Mouse (Mus musculus): ENCODE results near the gene Ghr. TPM values are rescaled to one million over a fixed set of nuclear protein-coding genes. Genes with fewer than 3 reads are reported as not detected.

Ghr gene
- polyA plus RNA-seq, 1 experiment from 2014 or later: 8.1 TPM

GRCm38 (mm10) chr15:3507329-3507728 is 76.0 kb downstream of the Ghr start:
- 88% methylated on average over 2 of the region's 2 CpGs for WGBS
- DNase-seq (ENCODE audit: low spot score) (no peak), ATAC-seq (replicated peaks; ENCODE audit: low FRiP score) (no peak)
- H3K4me3 ChIP-seq (ENCODE audit: low read depth, low read length): no peak overlapping the region
- no peak overlapping the region for H3K27ac ChIP-seq (ENCODE audit: low read depth, low read length)
- no peak overlapping the region for H3K9ac ChIP-seq (ENCODE audit: low read length)
- H3K4me2 ChIP-seq (ENCODE audit: low read depth, low read length, severe bottlenecking): no peak overlapping the region
- no peaks in the 10 kb centered on the region for H3K27me3 ChIP-seq (ENCODE audit: control insufficient read depth, insufficient read depth, low read length)
- no peaks in the 10 kb centered on the region for H3K4me1 ChIP-seq (replicated peaks; ENCODE audit: control insufficient read depth, insufficient read depth, low read length)
- no peaks in the 10 kb centered on the region for H3K9me3 ChIP-seq (ENCODE audit: control insufficient read depth, low read length)
- no peaks in the 10 kb centered on the region for H3K36me3 ChIP-seq (ENCODE audit: control insufficient read depth, insufficient read depth, low read length)

GRCm38 (mm10) chr15:3504700-3505099 is 78.6 kb downstream of the Ghr start:
- no peaks in the 10 kb centered on the region for H3K4me1 ChIP-seq (replicated peaks; ENCODE audit: control insufficient read depth, insufficient read depth, low read length)
- WGBS: 89% methylated on average over 5 of the region's 5 CpGs

GRCm38 (mm10) chr15:3501683-3502082 is 81.6 kb downstream of the Ghr start:
- H3K27me3 ChIP-seq (ENCODE audit: control insufficient read depth, insufficient read depth, low read length): no peaks in the 10 kb centered on the region
- no peak overlapping the region for H3K9ac ChIP-seq (ENCODE audit: low read length)
- no peaks in the 10 kb centered on the region for H3K4me1 ChIP-seq (replicated peaks; ENCODE audit: control insufficient read depth, insufficient read depth, low read length)
- H3K27ac ChIP-seq (ENCODE audit: low read depth, low read length): no peak overlapping the region
- no peak overlapping the region for H3K4me3 ChIP-seq (ENCODE audit: low read depth, low read length)
- DNase-seq (ENCODE audit: low spot score): no peak
- H3K4me2 ChIP-seq (ENCODE audit: low read depth, low read length, severe bottlenecking): no peak overlapping the region
- 86% methylated on average over 3 of the region's 3 CpGs for whole genome bisulfite sequencing
- H3K9me3 ChIP-seq (ENCODE audit: control insufficient read depth, low read length): no peaks in the 10 kb centered on the region
- no peaks in the 10 kb centered on the region for H3K36me3 ChIP-seq (ENCODE audit: control insufficient read depth, insufficient read depth, low read length)
- no peak for ATAC-seq (replicated peaks; ENCODE audit: low FRiP score)

More at GRCm38 (mm10) chr15:3504700-3505099, 78.6 kb downstream of the Ghr start:
- DNase-seq (ENCODE audit: low spot score) (no peak), ATAC-seq (replicated peaks; ENCODE audit: low FRiP score) (no peak)
- Histone ChIP-seq H3K27me3 (ENCODE audit: control insufficient read depth, insufficient read depth, low read length) (no peaks in the 10 kb centered on the region), H3K36me3 (ENCODE audit: control insufficient read depth, insufficient read depth, low read length) (no peaks in the 10 kb centered on the region), H3K27ac (ENCODE audit: low read depth, low read length) (no peak overlapping the region), H3K9ac (ENCODE audit: low read length) (no peak overlapping the region), H3K4me3 (ENCODE audit: low read depth, low read length) (no peak overlapping the region), H3K4me2 (ENCODE audit: low read depth, low read length, severe bottlenecking) (no peak overlapping the region), H3K9me3 (ENCODE audit: control insufficient read depth, low read length) (no peaks in the 10 kb centered on the region)

- 100% methylated on average over 1 of the region's 1 CpGs for WGBS
- no peak overlapping the region for H3K27ac ChIP-seq (ENCODE audit: low read depth, low read length)
- H3K9me3 ChIP-seq (ENCODE audit: control insufficient read depth, low read length): no peaks in the 10 kb centered on the region
- DNase-seq (ENCODE audit: low spot score): no peak
- no peaks in the 10 kb centered on the region for H3K27me3 ChIP-seq (ENCODE audit: control insufficient read depth, insufficient read depth, low read length)
- H3K36me3 ChIP-seq (ENCODE audit: control insufficient read depth, insufficient read depth, low read length): no peaks in the 10 kb centered on the region
- no peak overlapping the region for H3K4me2 ChIP-seq (ENCODE audit: low read depth, low read length, severe bottlenecking)
- H3K4me3 ChIP-seq (ENCODE audit: low read depth, low read length): no peak overlapping the region
- H3K4me1 ChIP-seq (replicated peaks; ENCODE audit: control insufficient read depth, insufficient read depth, low read length): no peaks in the 10 kb centered on the region
- ATAC-seq (replicated peaks; ENCODE audit: low FRiP score): no peak
- H3K9ac ChIP-seq (ENCODE audit: low read length): no peak overlapping the region
Observed at GRCm38 (mm10) chr15:3499020-3499419, 84.3 kb downstream of the Ghr start.

- Histone ChIP-seq H3K4me2 (ENCODE audit: low read depth, low read length, severe bottlenecking) (no peak overlapping the region), H3K36me3 (ENCODE audit: control insufficient read depth, insufficient read depth, low read length) (no peaks in the 10 kb centered on the region), H3K27ac (ENCODE audit: low read depth, low read length) (no peak overlapping the region), H3K9ac (ENCODE audit: low read length) (no peak overlapping the region), H3K4me1 (replicated peaks; ENCODE audit: control insufficient read depth, insufficient read depth, low read length) (no peaks in the 10 kb centered on the region), H3K9me3 (ENCODE audit: control insufficient read depth, low read length) (no peaks in the 10 kb centered on the region), H3K27me3 (ENCODE audit: control insufficient read depth, insufficient read depth, low read length) (no peaks in the 10 kb centered on the region), H3K4me3 (ENCODE audit: low read depth, low read length) (no peak overlapping the region)
- no peak for DNase-seq (ENCODE audit: low spot score)
- ATAC-seq (replicated peaks; ENCODE audit: low FRiP score): no peak
- 74% methylated on average over 9 of the region's 9 CpGs for whole genome bisulfite sequencing
Observed at GRCm38 (mm10) chr15:3497946-3498580, 85.2 kb downstream of the Ghr start.

- Histone ChIP-seq H3K9me3 (ENCODE audit: control insufficient read depth, low read length) (no peaks in the 10 kb centered on the region), H3K27ac (ENCODE audit: low read depth, low read length) (no peak overlapping the region), H3K4me3 (ENCODE audit: low read depth, low read length) (no peak overlapping the region), H3K4me2 (ENCODE audit: low read depth, low read length, severe bottlenecking) (no peak overlapping the region), H3K4me1 (replicated peaks; ENCODE audit: control insufficient read depth, insufficient read depth, low read length) (no peaks in the 10 kb centered on the region), H3K27me3 (ENCODE audit: control insufficient read depth, insufficient read depth, low read length) (no peaks in the 10 kb centered on the region), H3K9ac (ENCODE audit: low read length) (no peak overlapping the region), H3K36me3 (ENCODE audit: control insufficient read depth, insufficient read depth, low read length) (no peaks in the 10 kb centered on the region)
- ATAC-seq (replicated peaks; ENCODE audit: low FRiP score) (no peak), DNase-seq (ENCODE audit: low spot score) (no peak)
- 92% methylated on average over 3 of the region's 3 CpGs for WGBS
Observed at GRCm38 (mm10) chr15:3490868-3491267, 92.4 kb downstream of the Ghr start.

GRCm38 (mm10) chr15:3490011-3490410 is 93.3 kb downstream of the Ghr start:
- Histone ChIP-seq H3K4me1 (replicated peaks; ENCODE audit: control insufficient read depth, insufficient read depth, low read length) (no peaks in the 10 kb centered on the region), H3K9me3 (ENCODE audit: control insufficient read depth, low read length) (no peaks in the 10 kb centered on the region), H3K4me3 (ENCODE audit: low read depth, low read length) (no peak overlapping the region), H3K4me2 (ENCODE audit: low read depth, low read length, severe bottlenecking) (no peak overlapping the region), H3K36me3 (ENCODE audit: control insufficient read depth, insufficient read depth, low read length) (no peaks in the 10 kb centered on the region), H3K9ac (ENCODE audit: low read length) (no peak overlapping the region), H3K27ac (ENCODE audit: low read depth, low read length) (no peak overlapping the region), H3K27me3 (ENCODE audit: control insufficient read depth, insufficient read depth, low read length) (no peaks in the 10 kb centered on the region)
- ATAC-seq (replicated peaks; ENCODE audit: low FRiP score) (no peak), DNase-seq (ENCODE audit: low spot score) (no peak)
- WGBS: 92% methylated on average over 2 of the region's 2 CpGs

- DNase-seq (ENCODE audit: low spot score) (no peak), ATAC-seq (replicated peaks; ENCODE audit: low FRiP score) (no peak)
- H3K4me3 ChIP-seq (ENCODE audit: low read depth, low read length): no peak overlapping the region
- no peaks in the 10 kb centered on the region for H3K27me3 ChIP-seq (ENCODE audit: control insufficient read depth, insufficient read depth, low read length)
- H3K9ac ChIP-seq (ENCODE audit: low read length): no peak overlapping the region
- no peaks in the 10 kb centered on the region for H3K36me3 ChIP-seq (ENCODE audit: control insufficient read depth, insufficient read depth, low read length)
- no peak overlapping the region for H3K4me2 ChIP-seq (ENCODE audit: low read depth, low read length, severe bottlenecking)
- H3K27ac ChIP-seq (ENCODE audit: low read depth, low read length): no peak overlapping the region
- H3K9me3 ChIP-seq (ENCODE audit: control insufficient read depth, low read length): no peaks in the 10 kb centered on the region
- H3K4me1 ChIP-seq (replicated peaks; ENCODE audit: control insufficient read depth, insufficient read depth, low read length): no peaks in the 10 kb centered on the region
Observed at GRCm38 (mm10) chr15:3489180-3489579, 94.1 kb downstream of the Ghr start.

GRCm38 (mm10) chr15:3488601-3489000 is 94.7 kb downstream of the Ghr start:
- ATAC-seq (replicated peaks; ENCODE audit: low FRiP score): no peak
- H3K36me3 ChIP-seq (ENCODE audit: control insufficient read depth, insufficient read depth, low read length): no peaks in the 10 kb centered on the region
- H3K4me2 ChIP-seq (ENCODE audit: low read depth, low read length, severe bottlenecking): no peak overlapping the region
- WGBS: 85% methylated on average over 3 of the region's 3 CpGs
- no peak overlapping the region for H3K9ac ChIP-seq (ENCODE audit: low read length)
- no peaks in the 10 kb centered on the region for H3K9me3 ChIP-seq (ENCODE audit: control insufficient read depth, low read length)
- no peaks in the 10 kb centered on the region for H3K4me1 ChIP-seq (replicated peaks; ENCODE audit: control insufficient read depth, insufficient read depth, low read length)
- no peak overlapping the region for H3K4me3 ChIP-seq (ENCODE audit: low read depth, low read length)
- H3K27me3 ChIP-seq (ENCODE audit: control insufficient read depth, insufficient read depth, low read length): no peaks in the 10 kb centered on the region
- no peak for DNase-seq (ENCODE audit: low spot score)
- no peak overlapping the region for H3K27ac ChIP-seq (ENCODE audit: low read depth, low read length)

Data from forebrain, embryonic 11.5 days (tissue).